Mouse (Mus musculus) embryo, embryonic 10.5 days (tissue): ENCODE results near the gene Stra6.

ENCODE experiments used
- DNase-seq: peaks from one replicate; pipeline ENCODE4 v3.0.0-alpha.2; 2015; ENCODE audit warnings: low spot score

Stra6 gene

GRCm38 (mm10) chr9:58063531-58063930 lies at the start of gene Stra6:
TSS of gene Stra6 (plus strand) at chr9:58063788.
- no peak for DNase-seq

GRCm38 (mm10) chr9:58014393-58015160 lies 49.0 kb upstream of the Stra6 start:
- no peak for DNase-seq

- DNase-seq, result no peak
Observed at GRCm38 (mm10) chr9:58015856-58016255, 47.7 kb upstream of the Stra6 start.

- DNase-seq, result no peak
Observed at GRCm38 (mm10) chr9:58016962-58017361, 46.6 kb upstream of the Stra6 start.

- no peak for DNase-seq
Observed at GRCm38 (mm10) chr9:58018385-58018784, 45.2 kb upstream of the Stra6 start.

GRCm38 (mm10) chr9:58025995-58026394 lies 37.6 kb upstream of the Stra6 start:
- no peak for DNase-seq

GRCm38 (mm10) chr9:58027426-58028180 lies 36.0 kb upstream of the Stra6 start:
- DNase-seq, result no peak

- no peak for DNase-seq
Observed at GRCm38 (mm10) chr9:58028841-58029240, 34.7 kb upstream of the Stra6 start.

GRCm38 (mm10) chr9:58029635-58030034 lies 34.0 kb upstream of the Stra6 start:
- DNase-seq, result no peak

GRCm38 (mm10) chr9:58031895-58032294 lies 31.7 kb upstream of the Stra6 start:
- DNase-seq, result no peak

GRCm38 (mm10) chr9:58035519-58035918 lies 28.1 kb upstream of the Stra6 start:
- DNase-seq, result no peak

- DNase-seq, result no peak
Observed at GRCm38 (mm10) chr9:58035951-58036698, 27.5 kb upstream of the Stra6 start.

- no peak for DNase-seq
Observed at GRCm38 (mm10) chr9:58036961-58037360, 26.6 kb upstream of the Stra6 start.

- peak; percentile 92 for DNase-seq
Observed at GRCm38 (mm10) chr9:58038500-58039168, 25.0 kb upstream of the Stra6 start.

GRCm38 (mm10) chr9:58040977-58041376 lies 22.6 kb upstream of the Stra6 start:
- peak; percentile 47 for DNase-seq

- no peak for DNase-seq
Observed at GRCm38 (mm10) chr9:58042391-58042790, 21.2 kb upstream of the Stra6 start.

- DNase-seq, result no peak
Observed at GRCm38 (mm10) chr9:58043496-58044017, 20.0 kb upstream of the Stra6 start.

- DNase-seq, result peak; percentile 53
Observed at GRCm38 (mm10) chr9:58044828-58045227, 18.8 kb upstream of the Stra6 start.

GRCm38 (mm10) chr9:58045646-58046045 lies 17.9 kb upstream of the Stra6 start:
- DNase-seq, result no peak

- no peak for DNase-seq
Observed at GRCm38 (mm10) chr9:58047061-58047460, 16.5 kb upstream of the Stra6 start.

GRCm38 (mm10) chr9:58048621-58049020 lies 15.0 kb upstream of the Stra6 start:
- peak; percentile 47 for DNase-seq

- DNase-seq, result no peak
Observed at GRCm38 (mm10) chr9:58049186-58049585, 14.4 kb upstream of the Stra6 start.
